Mouse (Mus musculus) CH12.LX (cell line): ENCODE data around the gene Pkhd1. TPM values are rescaled to one million over a fixed set of nuclear protein-coding genes. Genes with fewer than 3 reads are reported as not detected.

Source experiments
- DNase-seq: peaks from one replicate; pipeline ENCODE4 v3.0.0-alpha.2; 2013; ENCODE audit errors: extremely low read depth
- H3K27ac ChIP-seq: 2 replicates; pipeline ENCODE4 v1.5.1; 2012; ENCODE audit warnings: low read depth, mild to moderate bottlenecking, control low read depth, moderate library complexity; ENCODE audit not compliant: insufficient read depth
- H3K27me3 ChIP-seq: replicated peaks from 2 replicates; pipeline ENCODE3; 2012; ENCODE audit warnings: inconsistent platforms
- H3K36me3 ChIP-seq, 2 experiments: replicated peaks in 1 of 2; 2 replicates each; pipeline versions ENCODE3 to v1.6.1; 2012; ENCODE audit warnings: inconsistent platforms in 1 of 2, low read length in 1 of 2, mild to moderate bottlenecking in 1 of 2, mixed read lengths in 1 of 2, moderate library complexity in 1 of 2; ENCODE audit not compliant: control insufficient read depth in 1 of 2, insufficient read depth in 1 of 2
- H3K4me1 ChIP-seq, 2 experiments: 2 replicates each; pipeline ENCODE4 v1.6.1; 2012; ENCODE audit warnings: inconsistent platforms in 1 of 2, moderate library complexity in 1 of 2; ENCODE audit not compliant: insufficient read depth in 2 of 2, control insufficient read depth in 1 of 2
- H3K4me2 ChIP-seq: 2 replicates; pipeline ENCODE4 v1.6.1; 2012; ENCODE audit warnings: low read depth, mild to moderate bottlenecking, control low read depth; ENCODE audit not compliant: poor library complexity, insufficient read depth, severe bottlenecking
- H3K4me3 ChIP-seq, 3 experiments: fragments of 150-350 bp in 1 of 3; sonication (generic) in 1 of 3; replicated peaks in 1 of 3; 2 replicates each; pipeline versions ENCODE3 to v1.5.1; 2011 to 2012; ENCODE audit warnings: low read depth in 2 of 3, low read length in 2 of 3, mild to moderate bottlenecking in 2 of 3, moderate library complexity in 2 of 3, control low read depth in 1 of 3, improper control_type of control experiment in 1 of 3, inconsistent platforms in 1 of 3, mixed read lengths in 1 of 3; ENCODE audit not compliant: poor library complexity in 1 of 3
- H3K79me2 ChIP-seq: replicated peaks from 2 replicates; pipeline ENCODE4 v1.6.1; 2012; ENCODE audit warnings: mild to moderate bottlenecking, moderate library complexity; ENCODE audit not compliant: control insufficient read depth, poor library complexity, insufficient read depth, severe bottlenecking; ENCODE audit errors: extremely low read depth
- H3K9ac ChIP-seq: 2 replicates; pipeline ENCODE4 v1.6.1; 2012; ENCODE audit warnings: low read depth, mild to moderate bottlenecking, control low read depth, moderate library complexity; ENCODE audit not compliant: insufficient read depth
- H3K9me3 ChIP-seq: replicated peaks from 2 replicates; pipeline ENCODE3; 2012; ENCODE audit warnings: low read length, inconsistent platforms, mixed read lengths
- BHLHE40 ChIP-seq: IDR thresholded peaks from 2 replicates; pipeline ENCODE4 v1.6.1; 2011; ENCODE audit warnings: mild to moderate bottlenecking, low read depth, low read length, improper control_type of control experiment
- CHD1 ChIP-seq: IDR thresholded peaks from 2 replicates; pipeline ENCODE4 v1.6.1; 2012; ENCODE audit warnings: low read depth, low read length, improper control_type of control experiment, inconsistent platforms
- CHD2 ChIP-seq: IDR thresholded peaks from 2 replicates; pipeline ENCODE4 v1.6.1; 2011; ENCODE audit warnings: low read length, improper control_type of control experiment
- CTCF ChIP-seq, 2 experiments: IDR thresholded peaks in 1 of 2; conservative IDR thresholded peaks in 1 of 2; 2 replicates each; pipeline ENCODE4 v1.5.1; 2011 to 2012; ENCODE audit warnings: low read depth in 2 of 2, low read length in 2 of 2, improper control_type of control experiment in 1 of 2, inconsistent platforms in 1 of 2, mild to moderate bottlenecking in 1 of 2, moderate library complexity in 1 of 2
- EP300 ChIP-seq: IDR thresholded peaks from 2 replicates; pipeline ENCODE4 v1.6.1; 2011; ENCODE audit warnings: low read length, improper control_type of control experiment
- GABPA ChIP-seq: IDR thresholded peaks from 2 replicates; pipeline ENCODE4 v1.6.1; 2012; ENCODE audit warnings: low read depth, low read length, improper control_type of control experiment, inconsistent platforms; ENCODE audit not compliant: insufficient replicate concordance
- HCFC1 ChIP-seq: IDR thresholded peaks from 2 replicates; pipeline ENCODE4 v1.6.1; 2012; ENCODE audit warnings: low read depth, mild to moderate bottlenecking, inconsistent platforms, low read length, improper control_type of control experiment
- IRF4 ChIP-seq: IDR thresholded peaks from 2 replicates; pipeline ENCODE4 v1.6.1; 2014; ENCODE audit warnings: low read depth, mild to moderate bottlenecking, inconsistent platforms, low read length, improper control_type of control experiment
- JUN ChIP-seq: IDR thresholded peaks from 2 replicates; pipeline ENCODE4 v1.6.1; 2011; ENCODE audit warnings: low read depth, mild to moderate bottlenecking, low read length, improper control_type of control experiment, moderate library complexity; ENCODE audit not compliant: insufficient read depth
- KAT2A ChIP-seq: IDR thresholded peaks from 2 replicates; pipeline ENCODE4 v1.6.1; 2012; ENCODE audit warnings: low read length, improper control_type of control experiment, inconsistent platforms; ENCODE audit not compliant: insufficient replicate concordance
- MAFK ChIP-seq: IDR thresholded peaks from 2 replicates; pipeline ENCODE4 v1.6.1; 2011; ENCODE audit warnings: low read length, improper control_type of control experiment; ENCODE audit not compliant: insufficient replicate concordance
- MAX ChIP-seq: IDR thresholded peaks from 2 replicates; pipeline ENCODE4 v1.6.1; 2011; ENCODE audit warnings: low read length, improper control_type of control experiment
- MAZ ChIP-seq: IDR thresholded peaks from 2 replicates; pipeline ENCODE4 v1.6.1; 2012; ENCODE audit warnings: low read depth, mild to moderate bottlenecking, inconsistent platforms, low read length, improper control_type of control experiment, moderate library complexity
- MXI1 ChIP-seq: IDR thresholded peaks from 2 replicates; pipeline ENCODE4 v1.6.1; 2011; ENCODE audit warnings: mild to moderate bottlenecking, low read depth, low read length, improper control_type of control experiment
- MYC ChIP-seq: IDR thresholded peaks from 2 replicates; pipeline ENCODE4 v1.6.1; 2011; ENCODE audit warnings: low read depth, mild to moderate bottlenecking, improper control_type of control experiment, low read length
- NRF1 ChIP-seq: IDR thresholded peaks from 2 replicates; pipeline ENCODE4 v1.6.1; 2014; ENCODE audit warnings: low read depth, mild to moderate bottlenecking, inconsistent platforms, low read length, improper control_type of control experiment, moderate library complexity
- PAX5 ChIP-seq: IDR thresholded peaks from 2 replicates; pipeline ENCODE4 v1.6.1; 2012; ENCODE audit warnings: low read length, inconsistent platforms, mixed read lengths
- POLR2A ChIP-seq: IDR thresholded peaks from 2 replicates; pipeline ENCODE4 v1.6.1; 2011; ENCODE audit warnings: low read depth, mild to moderate bottlenecking, improper control_type of control experiment, low read length
- POLR2AphosphoS2 ChIP-seq: IDR thresholded peaks from 2 replicates; pipeline ENCODE4 v1.6.1; 2011; ENCODE audit warnings: low read depth, low read length, improper control_type of control experiment
- RAD21 ChIP-seq: IDR thresholded peaks from 2 replicates; pipeline ENCODE4 v1.6.1; 2011; ENCODE audit warnings: low read depth, mild to moderate bottlenecking, low read length, improper control_type of control experiment, moderate library complexity
- SIN3A ChIP-seq: IDR thresholded peaks from 2 replicates; pipeline ENCODE4 v1.6.1; 2012; ENCODE audit warnings: low read length, improper control_type of control experiment, inconsistent platforms
- SMC3 ChIP-seq: IDR thresholded peaks from 2 replicates; pipeline ENCODE4 v1.6.1; 2011; ENCODE audit warnings: low read depth, low read length, improper control_type of control experiment
- TBP ChIP-seq: conservative IDR thresholded peaks from 2 replicates; pipeline ENCODE4 v1.6.1; 2011; ENCODE audit warnings: low read depth, low read length, improper control_type of control experiment
- TCF12 ChIP-seq: IDR thresholded peaks from 2 replicates; pipeline ENCODE4 v1.6.1; 2014; ENCODE audit warnings: low read depth, mild to moderate bottlenecking, inconsistent platforms, low read length, improper control_type of control experiment
- UBTF ChIP-seq: IDR thresholded peaks from 2 replicates; pipeline ENCODE4 v1.6.1; 2012; ENCODE audit warnings: low read depth, mild to moderate bottlenecking, inconsistent platforms, low read length, improper control_type of control experiment, moderate library complexity
- USF1 ChIP-seq: IDR thresholded peaks from 2 replicates; pipeline ENCODE4 v1.6.1; 2014; ENCODE audit warnings: low read depth, mild to moderate bottlenecking, inconsistent platforms, low read length, improper control_type of control experiment
- USF2 ChIP-seq: conservative IDR thresholded peaks from 2 replicates; pipeline ENCODE4 v1.6.1; 2011; ENCODE audit warnings: low read depth, low read length, improper control_type of control experiment
- ZC3H11A ChIP-seq: IDR thresholded peaks from 2 replicates; pipeline ENCODE4 v1.6.1; 2012; ENCODE audit warnings: low read depth, mild to moderate bottlenecking, inconsistent platforms, low read length, improper control_type of control experiment
- ZKSCAN1 ChIP-seq: IDR thresholded peaks from 2 replicates; pipeline ENCODE4 v1.6.1; 2012; ENCODE audit warnings: low read depth, inconsistent platforms, low read length, improper control_type of control experiment, borderline replicate concordance
- dilution Hi-C: fragments of 300-500 bp; cut with MboI; formaldehyde crosslinking; loops from 2 replicates; pipeline ENCODE4 v1.14.3; 2020; ENCODE audit warnings: low sequenced_read_pairs; ENCODE audit not compliant: extremely low pct_unique_long_range_greater_than_20kb, extremely low pct_ligation_motif_present
- in situ Hi-C: fragments of 300-500 bp; cut with MboI; formaldehyde crosslinking; loops from 3 replicates; pipeline ENCODE4 v1.14.3; 2019; ENCODE audit warnings: low sequenced_read_pairs, low pct_ligation_motif_present, low pct_unique_long_range_greater_than_20kb, mixed read lengths
- polyA plus RNA-seq: library from polyadenylated mRNA; unstranded; fragments of >175 nt; gene quantifications from 2 replicates; pipeline ENCODE4 v1.2.1, GENCODE M21; 2012; ENCODE audit warnings: low read depth; ENCODE audit not compliant: insufficient read length
- total RNA-seq, 2 experiments: library from RNA; depleted of rRNA; stranded (reverse); fragments of 300-350 nt in 1 of 2; fragments of >200 nt in 1 of 2; gene quantifications; 2 replicates each; pipeline ENCODE4 v1.2.3; 2012 to 2014

The Pkhd1 gene
- total and polyA plus RNA-seq, 3 experiments, result not detected

DNA sequence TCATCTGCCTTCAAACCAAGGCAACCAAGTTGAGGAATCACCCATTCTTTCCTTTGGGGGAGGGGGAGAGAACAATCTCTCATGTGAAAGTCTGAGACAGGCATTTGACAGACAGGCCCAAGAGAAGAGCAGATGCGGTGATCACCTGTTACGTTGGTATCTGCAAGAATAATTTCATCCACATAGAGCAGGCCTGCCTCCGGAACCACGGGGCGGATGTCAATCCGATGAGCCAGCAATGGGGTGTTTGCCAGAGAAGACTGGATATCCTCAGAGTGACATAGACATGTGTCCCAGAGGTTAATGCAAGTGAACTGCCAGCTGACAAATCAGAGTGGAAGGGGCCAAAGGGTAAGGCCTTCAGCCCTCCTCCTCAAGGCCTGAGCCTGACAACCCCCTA is 59.4 kb downstream of the Pkhd1 start:
- TF ChIP-seq SIN3A, result no peak
- no peak for TF ChIP-seq MAZ
- TF ChIP-seq TCF12, result no peak
- TF ChIP-seq KAT2A, result no peak
- TF ChIP-seq USF2, result no peak
- TF ChIP-seq IRF4, result no peak
- TF ChIP-seq NRF1, result no peak
- no peak for TF ChIP-seq CTCF (conservative IDR thresholded peaks at IDR 0.05 in 1 of 2, IDR thresholded peaks at IDR 0.05 in 1 of 2; ENCODE audit: low read depth in 2 of 2, low read length in 2 of 2)
- TF ChIP-seq POLR2AphosphoS2, result no peak
- no peak for TF ChIP-seq PAX5
- TF ChIP-seq, all 38 proteins: peak for 0
- H3K27ac ChIP-seq, result no peak overlapping the region
- H3K9ac ChIP-seq, result no peak overlapping the region
- H3K4me2 ChIP-seq, result no peak overlapping the region
- H3K9me3 ChIP-seq, result no peaks in the 10 kb centered on the region
- no peak for DNase-seq
- H3K4me1 ChIP-seq, result no peaks in the 10 kb centered on the region
- in situ Hi-C loops, result no loop called here
- H3K79me2 ChIP-seq, result no peaks in the 10 kb centered on the region
- no peaks in the 10 kb centered on the region for H3K36me3 ChIP-seq
- dilution Hi-C loops, result no loop called here
- H3K4me3 ChIP-seq, result no peak overlapping the region
- H3K27me3 ChIP-seq, result no peaks in the 10 kb centered on the region

DNA sequence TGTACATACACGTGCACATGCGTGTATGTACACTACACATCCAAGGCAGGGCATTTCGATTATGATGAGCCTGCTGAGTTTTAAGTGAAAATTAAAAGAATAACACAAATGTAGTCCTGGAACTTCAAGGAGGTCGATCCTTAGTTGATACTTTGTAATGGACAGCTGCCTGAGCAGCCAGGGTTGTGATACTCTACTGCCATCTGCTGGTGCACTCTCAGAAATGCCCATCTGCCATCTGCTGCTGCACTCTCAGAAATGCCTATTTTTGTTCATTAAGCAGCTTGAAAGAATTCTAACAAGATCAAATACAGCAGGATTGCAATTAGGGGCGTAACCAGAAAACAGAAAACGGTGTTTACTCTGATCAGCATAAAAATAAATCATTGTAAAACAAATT is 63.5 kb downstream of the Pkhd1 start:
- Histone ChIP-seq H3K4me2 (no peak overlapping the region), H3K27ac (no peak overlapping the region), H3K4me1 (no peaks in the 10 kb centered on the region), H3K27me3 (no peaks in the 10 kb centered on the region), H3K36me3 (no peaks in the 10 kb centered on the region), H3K9me3 (no peaks in the 10 kb centered on the region)
- in situ Hi-C loops, result no loop called here
- TF ChIP-seq MAX, result 0 out of 2 replicates have a peak, but pooled peaks have one; percentile 51
- no peak for TF ChIP-seq HCFC1
- TF ChIP-seq MYC, result no peak
- no peak for TF ChIP-seq MAZ
- TF ChIP-seq IRF4, result no peak
- no peak for TF ChIP-seq USF1
- TF ChIP-seq MXI1, result no peak
- TF ChIP-seq TBP, result no peak
- TF ChIP-seq TCF12, result no peak
- TF ChIP-seq ZKSCAN1, result no peak
- no peak for TF ChIP-seq MAFK
- no peak for TF ChIP-seq JUN
- peak; percentile 43 for TF ChIP-seq SMC3
- no peak for TF ChIP-seq CHD2
- no peak for TF ChIP-seq POLR2A
- no peak for TF ChIP-seq KAT2A
- no peak for TF ChIP-seq UBTF
- peak; percentile 74 for TF ChIP-seq CTCF (conservative IDR thresholded peaks at IDR 0.05 in 1 of 2, IDR thresholded peaks at IDR 0.05 in 1 of 2; ENCODE audit: low read depth in 2 of 2, low read length in 2 of 2)
- TF ChIP-seq PAX5, result no peak
- TF ChIP-seq GABPA, result no peak
- no peak for TF ChIP-seq ZC3H11A
- no peak for TF ChIP-seq EP300
- no peak for TF ChIP-seq POLR2AphosphoS2
- TF ChIP-seq BHLHE40, result no peak
- TF ChIP-seq USF2, result no peak
- no peak for TF ChIP-seq CHD1
- TF ChIP-seq RAD21, result peak; percentile 69
- no peak for TF ChIP-seq NRF1
- TF ChIP-seq, all 38 proteins: peak for 4
- dilution Hi-C loops, result no loop called here
- Histone ChIP-seq H3K79me2 (no peaks in the 10 kb centered on the region), H3K4me3 (no peak overlapping the region), H3K9ac (no peak overlapping the region)
- DNase-seq, result peak; percentile 60
